Mouse (Mus musculus) cerebellum, adult 2 months (tissue): ENCODE results near the gene Foxl2.

ENCODE experiments used
- CTCF ChIP-seq: fragments of 200-500 bp; IDR thresholded peaks from 2 replicates; pipeline ENCODE4 v1.5.1; 2011; ENCODE audit warnings: low read depth, mild to moderate bottlenecking, control low read depth, low read length, moderate library complexity, borderline replicate concordance; ENCODE audit not compliant: insufficient read depth
- POLR2A ChIP-seq: fragments of 200-500 bp; IDR thresholded peaks from 2 replicates; pipeline ENCODE4 v1.6.1; 2011; ENCODE audit warnings: low read length, control low read depth, borderline replicate concordance; ENCODE audit not compliant: insufficient read depth

DNA sequence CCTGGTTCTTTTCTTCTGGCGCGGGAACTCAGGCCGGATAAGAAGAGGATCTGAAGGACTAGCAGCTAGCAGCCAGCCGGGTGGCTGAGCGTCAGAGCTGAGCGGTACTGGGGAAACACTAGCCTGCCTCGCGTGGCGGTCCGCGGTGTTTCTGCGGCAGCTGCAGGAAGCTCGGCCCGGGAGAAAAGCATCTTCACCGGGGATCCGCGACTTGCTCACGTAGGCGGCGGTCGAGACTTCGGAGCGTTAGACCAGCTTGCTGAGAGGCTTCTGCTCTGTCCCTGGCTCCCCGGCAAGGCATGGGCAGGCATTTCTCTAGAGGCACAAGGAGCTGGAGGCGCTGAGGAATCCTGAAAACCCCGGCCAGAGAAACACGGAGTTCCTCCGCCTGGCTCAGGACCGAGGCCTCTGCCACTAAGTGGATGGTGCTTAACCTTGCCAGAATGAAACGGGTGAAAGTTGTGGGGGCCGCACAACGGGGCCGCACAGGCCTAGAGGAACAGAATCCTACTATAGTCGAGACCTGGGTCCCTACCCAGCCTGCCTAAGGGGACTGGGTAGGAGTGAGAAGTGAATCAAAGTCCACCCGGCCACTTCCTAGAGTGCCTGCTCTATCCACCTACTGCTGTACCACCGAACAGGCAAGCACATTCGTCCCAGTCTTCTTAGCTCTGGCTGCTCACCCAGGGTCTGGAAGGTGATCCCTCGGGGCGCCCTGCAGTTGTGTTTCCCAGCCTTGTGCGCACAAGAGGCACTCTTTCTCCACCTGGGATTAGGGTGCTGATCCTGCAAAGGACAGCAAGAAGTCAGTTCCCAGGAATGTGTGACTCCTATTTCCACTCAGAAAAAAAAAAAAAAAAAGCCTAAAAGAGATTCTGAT is 2.7 kb upstream of the Foxl2 start:
- no peak for TF ChIP-seq POLR2A
- TF ChIP-seq CTCF: no peak
